Mouse (Mus musculus): ENCODE measurements around the gene Olfr222.

The Olfr222 gene

GRCm38 (mm10) chr11:59541324-59541723 lies 34.7 kb downstream of the Olfr222 start, which contains the start of gene Nlrp3:
Nlrp3 (plus strand) TSS chr11:59541568.
- DNase-seq (ENCODE audit: low read depth, low spot score): no peak

- DNase-seq (ENCODE audit: low read depth, low spot score): no peak
Observed at GRCm38 (mm10) chr11:59540123-59540522, 35.9 kb downstream of the Olfr222 start.

GRCm38 (mm10) chr11:59538387-59538786 lies 37.6 kb downstream of the Olfr222 start:
- DNase-seq (ENCODE audit: low read depth, low spot score): no peak

- no peak for DNase-seq (ENCODE audit: low read depth, low spot score)
Observed at GRCm38 (mm10) chr11:59537218-59538130, 38.6 kb downstream of the Olfr222 start.

GRCm38 (mm10) chr11:59531562-59531961 lies 44.5 kb downstream of the Olfr222 start:
- no peak for DNase-seq (ENCODE audit: low read depth, low spot score)

- peak; percentile 71 for DNase-seq (ENCODE audit: low read depth, low spot score)
Observed at GRCm38 (mm10) chr11:59530870-59531535, 45.0 kb downstream of the Olfr222 start.

GRCm38 (mm10) chr11:59530221-59530620 lies 45.8 kb downstream of the Olfr222 start:
- DNase-seq (ENCODE audit: low read depth, low spot score): no peak

- DNase-seq (ENCODE audit: low read depth, low spot score): peak; percentile 42
Observed at GRCm38 (mm10) chr11:59526472-59527080, 49.5 kb downstream of the Olfr222 start, which contains the start of gene Zkscan17. Zkscan17 (minus strand) TSS chr11:59526751.

- peak; percentile 89 for DNase-seq (ENCODE audit: low read depth, low spot score)
Observed at GRCm38 (mm10) chr11:59525237-59525636, 50.8 kb downstream of the Olfr222 start.

- no peak for DNase-seq (ENCODE audit: low read depth, low spot score)
Observed at GRCm38 (mm10) chr11:59524150-59524549, 51.9 kb downstream of the Olfr222 start.

Measured in mesoderm, embryonic 11.5 days (tissue).